Mouse (Mus musculus) cerebellum, adult 8-10 months (tissue): ENCODE measurements around the gene Nf2.

ENCODE experiments used
- DNase-seq: peaks from one replicate; pipeline ENCODE4 v3.0.0; 2022

The Nf2 gene

DNA sequence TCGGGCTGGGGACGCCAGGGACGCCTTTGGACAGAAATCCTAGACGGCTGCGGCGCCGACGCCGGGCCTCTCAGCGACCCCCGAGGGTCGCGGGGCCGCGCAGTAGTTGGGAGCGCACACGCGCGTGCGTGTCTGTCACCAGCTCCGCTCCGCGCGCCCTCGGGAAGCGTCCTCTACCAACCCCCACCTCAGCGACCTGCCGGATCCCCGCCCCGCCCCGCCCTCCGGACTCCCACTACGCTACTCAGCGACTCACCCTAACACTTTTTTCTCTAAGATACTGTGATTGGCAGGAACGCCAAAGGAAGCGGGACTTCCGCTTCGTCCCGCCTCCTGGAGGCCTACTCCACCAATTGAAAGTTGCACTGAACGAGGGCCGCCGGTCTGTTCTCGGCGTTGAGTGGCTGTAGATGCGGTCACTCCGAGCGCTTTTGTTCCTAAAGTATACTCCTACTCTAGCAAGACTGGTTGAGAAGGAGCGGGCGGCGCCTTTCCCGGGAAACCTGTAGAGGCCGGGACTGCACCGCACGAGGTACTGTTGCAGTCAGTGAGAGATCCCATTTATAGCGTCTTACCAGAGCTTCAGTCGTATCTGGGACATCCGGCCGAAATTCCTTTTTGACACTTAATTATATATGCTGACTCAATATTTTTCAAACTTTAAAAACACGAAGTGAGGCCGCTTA lies at the start of gene Nf2:
Gene Nf2, minus strand, starts transcription at position 279 of the 686 bp plus-strand sequence.
- DNase-seq = peak; percentile 97

GRCm38 (mm10) chr11:4894848-4895816 lies 45.8 kb upstream of the Nf2 start, which contains the start of gene Thoc5:
Thoc5 (plus strand) TSS chr11:4895320.
- peak; percentile 75 for DNase-seq

GRCm38 (mm10) chr11:4886987-4887386 lies 37.7 kb upstream of the Nf2 start:
- DNase-seq = no peak

GRCm38 (mm10) chr11:4885385-4885903 lies 36.1 kb upstream of the Nf2 start:
- peak; percentile 41 for DNase-seq

DNA sequence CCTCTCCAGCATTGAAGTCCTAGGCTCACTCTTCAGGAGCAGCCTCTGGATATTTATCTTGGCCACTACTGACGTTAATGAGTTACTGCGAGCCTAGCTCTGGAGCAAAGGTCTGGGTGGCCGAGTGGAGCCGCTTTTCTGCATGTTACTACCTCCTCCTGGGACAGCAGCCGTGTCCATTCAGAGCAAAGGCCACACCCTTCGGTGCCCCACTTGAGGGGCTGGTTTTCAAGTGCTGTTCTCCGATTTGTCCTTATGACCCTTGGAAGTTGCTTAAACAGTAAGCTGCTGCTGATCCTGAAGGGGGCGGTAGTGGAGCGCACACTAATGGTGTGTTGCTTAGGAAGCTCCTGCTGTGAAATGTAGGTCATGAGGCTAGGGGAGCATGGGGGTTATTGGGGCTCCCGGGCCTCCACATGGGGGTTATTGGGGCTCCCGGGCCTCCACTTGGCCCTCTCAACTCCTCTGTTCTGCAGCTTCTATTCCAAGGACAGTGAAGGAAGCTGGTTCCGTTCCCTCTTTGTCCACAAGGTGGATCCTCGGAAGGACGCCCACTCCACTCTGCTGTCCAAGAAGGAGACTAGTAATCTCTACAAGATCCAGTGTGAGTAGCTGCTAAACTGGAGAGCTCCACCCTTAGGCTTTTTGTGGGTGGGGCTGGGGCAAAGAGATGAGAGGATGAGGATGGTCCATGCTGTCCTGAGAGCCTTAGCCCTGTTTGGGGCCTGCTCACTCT lies 33.7 kb upstream of the Nf2 start:
- DNase-seq = no peak

DNA sequence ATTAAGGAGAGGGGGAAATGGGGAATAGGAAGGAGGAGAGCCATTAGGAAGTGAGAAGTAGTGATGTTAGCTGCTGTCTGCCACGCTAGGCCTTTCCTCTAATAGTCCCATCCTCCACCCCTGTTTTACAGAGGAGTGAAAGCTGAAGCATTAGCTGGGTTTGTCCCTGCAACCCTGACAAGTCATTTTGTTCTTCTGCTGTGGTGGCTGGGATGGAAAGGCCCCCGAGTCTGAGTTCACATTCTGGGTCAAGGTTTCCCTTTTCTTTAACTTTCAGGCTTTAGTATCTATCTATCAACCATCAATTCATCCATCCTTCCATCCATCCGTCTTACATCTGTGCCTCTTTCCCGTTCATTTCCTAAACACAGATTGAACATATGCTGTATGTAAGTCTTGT lies 31.8 kb upstream of the Nf2 start:
- no peak for DNase-seq

GRCm38 (mm10) chr11:4874551-4874950 lies 25.2 kb upstream of the Nf2 start:
- DNase-seq = no peak

- DNase-seq = peak; percentile 79
Observed at GRCm38 (mm10) chr11:4873755-4874475, 24.6 kb upstream of the Nf2 start, which contains the start of gene Nipsnap1. Nipsnap1 (plus strand) TSS chr11:4873951.

DNA sequence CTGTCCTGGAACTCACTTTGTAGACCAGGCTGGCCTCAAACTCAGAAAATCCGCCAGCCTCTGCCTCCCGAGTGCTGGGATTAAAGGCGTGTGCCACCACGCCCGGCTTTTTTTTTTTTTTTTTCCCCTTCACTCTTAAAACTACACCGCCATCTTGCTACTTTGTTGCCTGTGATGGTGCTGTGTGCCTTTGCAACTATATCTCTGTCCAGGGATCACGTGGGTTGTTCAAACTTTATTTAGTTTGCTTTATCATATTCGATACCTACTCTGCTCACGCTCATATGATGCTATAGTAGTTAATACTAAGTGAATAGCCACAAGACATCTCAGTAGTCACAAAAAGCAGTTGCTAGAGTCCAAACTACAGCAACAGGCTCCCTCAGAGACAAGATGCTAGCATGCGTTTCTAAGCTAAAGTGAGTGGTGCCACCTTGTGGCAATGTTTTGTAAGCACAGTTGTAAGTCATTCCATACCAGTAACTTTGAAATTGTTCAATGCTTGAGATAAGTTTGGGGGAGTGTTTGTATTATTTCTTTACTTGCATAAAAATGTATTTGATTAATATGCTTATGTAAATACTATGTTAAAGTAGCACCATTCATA lies 16.4 kb upstream of the Nf2 start:
- peak; percentile 63 for DNase-seq

DNA sequence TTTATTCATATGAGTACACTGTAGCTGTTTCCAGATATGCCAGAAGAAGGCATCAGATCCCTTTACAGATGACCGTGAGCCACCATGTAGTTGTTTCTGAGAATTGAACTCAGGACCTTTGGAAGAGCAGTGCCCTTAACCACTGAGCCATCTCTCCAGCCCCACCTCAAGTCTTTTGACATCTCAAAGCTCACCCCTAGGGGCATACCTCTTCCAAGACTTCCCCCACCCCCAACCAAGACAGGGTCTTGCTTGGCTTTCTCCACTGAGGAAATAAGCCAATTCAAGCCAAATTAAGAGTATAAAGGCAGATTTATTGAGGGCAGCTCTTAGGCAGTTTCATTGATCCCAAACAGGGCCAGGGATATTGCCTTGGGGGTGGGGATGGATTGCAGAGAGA lies 13.4 kb upstream of the Nf2 start:
- DNase-seq = no peak

DNA sequence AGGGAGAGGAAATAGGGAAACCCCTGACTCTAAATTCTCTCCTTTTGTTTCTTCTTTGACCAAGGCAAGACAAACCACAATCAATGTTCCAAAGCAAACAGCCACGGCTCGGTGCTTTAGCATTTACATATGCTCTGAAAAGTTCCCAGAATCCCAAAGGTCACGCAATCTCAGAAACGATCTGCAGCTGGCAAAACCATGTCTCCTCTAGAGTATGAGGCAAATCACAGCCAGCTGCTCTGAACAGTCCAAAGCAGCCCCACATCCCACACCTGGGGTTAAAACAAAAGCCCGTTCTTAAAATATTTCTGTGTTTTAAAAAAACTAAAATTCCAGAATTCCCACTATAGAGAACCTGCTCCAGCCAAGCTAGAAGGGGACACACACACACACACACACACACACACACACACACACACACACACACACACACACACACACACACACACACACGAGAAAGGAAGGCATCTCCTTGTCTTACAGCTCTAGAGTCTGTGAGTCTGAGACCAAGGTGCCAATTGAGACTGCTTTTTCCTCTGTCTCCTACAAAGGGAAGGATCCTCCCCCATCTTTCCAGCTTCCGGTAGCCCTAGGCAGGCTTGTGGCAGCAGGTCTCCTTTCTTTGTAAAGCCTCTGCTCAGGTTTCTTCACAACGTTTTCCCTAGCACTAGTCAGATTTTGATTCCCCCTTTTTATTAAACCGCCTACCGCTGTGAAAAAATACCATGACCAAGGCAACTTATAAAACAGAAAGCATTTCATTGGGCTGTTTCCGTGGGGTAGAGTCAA lies 12.7 kb upstream of the Nf2 start:
- no peak for DNase-seq

DNA sequence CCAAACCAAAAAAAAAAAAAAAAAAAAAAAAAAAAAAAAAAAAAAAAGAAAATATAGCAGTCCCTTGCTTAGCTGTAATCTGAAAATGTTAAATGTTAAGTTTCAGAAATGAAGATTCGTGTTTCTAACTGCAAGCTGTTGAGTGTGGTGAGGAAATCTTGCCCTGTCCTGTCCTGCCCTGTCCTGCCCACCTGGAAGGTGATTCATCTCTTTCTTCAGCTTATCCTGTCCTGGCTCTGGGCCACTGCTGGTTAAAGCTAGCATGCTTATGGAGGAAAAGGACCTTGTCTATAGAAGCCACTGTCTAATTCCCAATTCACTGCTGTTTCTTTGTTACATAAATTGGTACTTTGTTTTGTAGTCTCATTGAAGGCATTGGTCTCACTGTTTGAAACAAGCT lies 11.7 kb upstream of the Nf2 start:
- DNase-seq = no peak

- no peak for DNase-seq
Observed at GRCm38 (mm10) chr11:4858416-4858815, 9.1 kb upstream of the Nf2 start.

DNA sequence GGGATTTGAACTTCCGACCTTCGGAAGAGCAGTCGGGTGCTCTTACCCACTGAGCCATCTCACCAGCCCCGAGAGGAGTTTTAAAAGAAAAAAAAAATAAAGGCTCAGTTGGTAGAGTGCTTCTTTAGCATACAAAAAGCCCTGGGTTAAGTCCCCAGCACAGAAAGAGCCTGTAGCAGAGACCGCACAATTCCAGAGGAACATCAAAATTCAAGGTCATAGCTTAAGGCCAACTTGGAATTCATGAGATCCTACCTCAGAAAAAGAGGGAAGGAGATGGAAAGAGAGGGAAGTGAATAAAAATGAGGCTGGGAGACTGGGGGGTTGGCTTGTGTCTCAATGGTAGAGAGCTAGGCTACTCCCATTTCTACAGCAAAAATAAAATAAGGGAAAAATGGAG lies 4.8 kb upstream of the Nf2 start:
- DNase-seq = no peak

GRCm38 (mm10) chr11:4853021-4853420 lies 3.7 kb upstream of the Nf2 start:
- no peak for DNase-seq

GRCm38 (mm10) chr11:4850404-4850803 lies 1.1 kb upstream of the Nf2 start:
- no peak for DNase-seq

DNA sequence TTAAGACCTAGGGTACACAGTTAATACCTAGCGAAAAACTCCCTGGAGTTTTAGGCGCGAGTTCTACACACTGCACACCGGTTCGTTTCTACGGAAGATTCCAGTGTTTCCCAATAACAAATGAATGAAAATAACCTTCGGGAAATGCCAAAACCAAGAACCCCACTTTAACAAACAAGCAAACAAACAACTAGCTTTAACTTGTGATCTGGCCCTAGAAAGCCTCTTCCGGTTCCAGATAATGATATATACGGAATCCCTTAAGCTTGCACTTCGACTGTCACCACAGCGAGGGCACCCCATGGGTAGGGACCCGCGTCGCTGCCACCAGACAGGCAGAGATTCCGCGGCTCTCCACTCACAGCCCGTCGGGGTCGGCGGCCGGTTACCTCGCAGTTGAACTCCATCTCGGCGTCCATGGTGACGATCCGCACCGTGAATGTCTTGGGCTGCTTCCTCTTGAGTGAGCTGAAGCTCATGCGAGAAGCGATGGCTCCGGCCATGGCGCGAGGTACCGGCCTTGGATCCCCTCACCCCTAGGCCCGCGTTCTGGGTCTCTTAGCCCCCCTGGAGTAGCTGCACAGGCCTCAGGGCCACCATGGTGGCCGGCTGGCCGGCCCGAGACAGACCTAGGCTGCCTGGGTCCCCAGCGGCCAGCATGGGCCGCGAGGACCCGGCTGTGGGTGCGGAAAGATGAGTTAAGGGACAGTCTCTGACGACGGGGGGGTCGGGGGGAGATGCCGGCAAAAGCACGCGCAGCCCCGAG lies 670 bp downstream of the Nf2 start:
- DNase-seq = peak; percentile 34

GRCm38 (mm10) chr11:4840942-4841526 lies 8.3 kb downstream of the Nf2 start:
- no peak for DNase-seq

DNA sequence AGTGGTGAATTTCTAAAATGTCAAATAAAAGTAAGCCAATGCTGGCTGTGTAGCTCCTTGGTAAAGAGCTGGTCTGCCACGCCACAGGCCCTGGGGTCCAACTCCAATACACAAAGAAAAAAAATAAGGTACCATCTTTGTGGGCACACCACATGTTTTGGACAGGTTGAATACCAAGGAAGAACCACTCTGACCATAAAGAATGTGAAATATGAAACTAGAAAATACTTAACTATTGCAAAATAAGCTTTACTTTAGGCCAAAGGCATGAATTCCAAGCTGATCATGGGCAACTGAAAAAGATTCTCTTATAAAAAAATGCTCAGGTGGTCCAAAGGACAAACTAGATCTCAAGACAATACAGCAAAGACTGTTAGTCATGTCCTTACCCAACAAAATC lies 11.1 kb downstream of the Nf2 start:
- no peak for DNase-seq

DNA sequence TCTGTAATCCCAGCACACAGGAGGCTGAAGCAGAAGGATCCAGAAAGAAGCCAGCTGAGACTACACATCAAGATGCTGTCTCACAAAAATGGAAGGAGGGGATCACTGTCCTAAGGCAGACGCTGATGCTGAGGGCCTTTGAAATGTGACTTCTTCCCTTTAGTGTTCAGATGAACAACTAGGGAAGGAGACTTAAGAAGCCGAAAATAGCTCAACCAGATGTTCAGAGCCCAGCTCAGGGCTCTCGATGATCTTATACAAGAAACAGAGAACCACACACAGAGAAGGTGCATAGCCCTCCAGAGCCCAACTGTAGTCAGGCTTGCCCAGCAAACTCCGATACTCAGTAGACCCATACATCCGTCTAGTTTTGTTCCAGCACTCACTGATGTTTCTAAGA lies 12.0 kb downstream of the Nf2 start:
- DNase-seq = no peak
